Mouse (Mus musculus): ENCODE measurements at regions not wholly inside any gene's neighbourhood (a gene's known extent, or its start where the extent isn't known, plus 50 kb on each side); places are given as distances from the start of the nearest gene placed in this dataset.

GRCm38 (mm10) chr2:124727979-124728378 lies 339.9 kb upstream of the Slc24a5 start:
- Histone ChIP-seq H3K27me3 (ENCODE audit: control insufficient read depth, insufficient read depth, insufficient read length) (peaks cover 5% of the 10 kb centered on the region), H3K79me2 (ENCODE audit: control insufficient read depth, insufficient read depth) (no peaks in the 10 kb centered on the region), H3ac (ENCODE audit: control insufficient read depth, insufficient read length, low read depth) (no peak overlapping the region), H3K4me3 (ENCODE audit: insufficient read depth, poor library complexity, severe bottlenecking) (no peak overlapping the region), H3K36me3 (ENCODE audit: control insufficient read depth, insufficient read depth) (no peaks in the 10 kb centered on the region), H3K79me3 (ENCODE audit: low read depth) (no peaks in the 10 kb centered on the region)
- TF ChIP-seq MYOD1 (IDR thresholded peaks at IDR 0.05; ENCODE audit: control insufficient read depth, insufficient read length, low read depth) (no peak), USF1 (IDR thresholded peaks at IDR 0.05; ENCODE audit: low read depth) (no peak), FOSL1 (IDR thresholded peaks at IDR 0.05; ENCODE audit: insufficient read depth, low read length, poor library complexity, severe bottlenecking) (no peak), CEBPB (IDR thresholded peaks at IDR 0.05; ENCODE audit: low read depth) (no peak), CTCF (IDR thresholded peaks at IDR 0.05; ENCODE audit: control insufficient read depth, insufficient read depth, insufficient read length) (no peak), MYOG (IDR thresholded peaks at IDR 0.05; ENCODE audit: control insufficient read depth, extremely low read depth, insufficient read length) (no peak), MAX (IDR thresholded peaks at IDR 0.05) (no peak)

DNA sequence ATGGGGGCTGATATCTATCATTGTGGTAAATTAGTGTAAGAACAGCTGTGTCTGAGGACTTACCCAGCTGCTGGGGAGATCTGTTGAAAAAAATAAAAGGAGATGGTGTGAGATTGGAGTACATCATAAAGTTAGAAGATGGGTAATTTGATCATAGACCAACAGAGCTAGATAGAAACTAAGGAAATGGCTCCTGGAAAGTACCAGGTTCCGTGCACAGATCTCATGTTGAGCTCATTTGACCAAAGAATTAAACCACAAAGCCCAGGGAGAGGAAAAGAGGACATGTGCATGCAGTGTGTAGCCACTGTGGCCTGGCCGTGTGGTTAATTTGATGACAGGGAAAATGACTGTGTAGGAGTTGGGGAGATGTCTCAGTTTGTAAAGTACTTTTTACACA lies 335.3 kb upstream of the Slc24a5 start:
- no peak overlapping the region for H3ac ChIP-seq (ENCODE audit: control insufficient read depth, insufficient read length, low read depth)
- no peaks in the 10 kb centered on the region for H3K79me2 ChIP-seq (ENCODE audit: control insufficient read depth, insufficient read depth)
- no peaks in the 10 kb centered on the region for H3K36me3 ChIP-seq (ENCODE audit: control insufficient read depth, insufficient read depth)
- peaks cover 5% of the 10 kb centered on the region for H3K27me3 ChIP-seq (ENCODE audit: control insufficient read depth, insufficient read depth, insufficient read length)
- peak; percentile 42 for TF ChIP-seq MYOD1 (IDR thresholded peaks at IDR 0.05; ENCODE audit: control insufficient read depth, insufficient read length, low read depth)
- no peak for TF ChIP-seq MYOG (IDR thresholded peaks at IDR 0.05; ENCODE audit: control insufficient read depth, extremely low read depth, insufficient read length)
- H3K4me3 ChIP-seq (ENCODE audit: insufficient read depth, poor library complexity, severe bottlenecking) = no peak overlapping the region
- no peaks in the 10 kb centered on the region for H3K79me3 ChIP-seq (ENCODE audit: low read depth)

- H3K4me3 ChIP-seq (ENCODE audit: insufficient read depth, poor library complexity, severe bottlenecking) = no peak overlapping the region
- no peaks in the 10 kb centered on the region for H3K79me2 ChIP-seq (ENCODE audit: control insufficient read depth, insufficient read depth)
- no peak overlapping the region for H3ac ChIP-seq (ENCODE audit: control insufficient read depth, insufficient read length, low read depth)
- no peaks in the 10 kb centered on the region for H3K27me3 ChIP-seq (ENCODE audit: control insufficient read depth, insufficient read depth, insufficient read length)
- TF ChIP-seq MAX (IDR thresholded peaks at IDR 0.05) (no peak), MYOG (IDR thresholded peaks at IDR 0.05; ENCODE audit: control insufficient read depth, extremely low read depth, insufficient read length) (no peak), MYOD1 (IDR thresholded peaks at IDR 0.05; ENCODE audit: control insufficient read depth, insufficient read length, low read depth) (no peak), CTCF (IDR thresholded peaks at IDR 0.05; ENCODE audit: control insufficient read depth, insufficient read depth, insufficient read length) (no peak), USF1 (IDR thresholded peaks at IDR 0.05; ENCODE audit: low read depth) (no peak), CEBPB (IDR thresholded peaks at IDR 0.05; ENCODE audit: low read depth) (no peak), FOSL1 (IDR thresholded peaks at IDR 0.05; ENCODE audit: insufficient read depth, low read length, poor library complexity, severe bottlenecking) (no peak)
- no peaks in the 10 kb centered on the region for H3K79me3 ChIP-seq (ENCODE audit: low read depth)
- H3K36me3 ChIP-seq (ENCODE audit: control insufficient read depth, insufficient read depth) = no peaks in the 10 kb centered on the region
Measured at GRCm38 (mm10) chr2:124740848-124741247, 327.1 kb upstream of the Slc24a5 start.

- H3K79me3 ChIP-seq (ENCODE audit: low read depth) = no peaks in the 10 kb centered on the region
- no peak overlapping the region for H3ac ChIP-seq (ENCODE audit: control insufficient read depth, insufficient read length, low read depth)
- no peaks in the 10 kb centered on the region for H3K79me2 ChIP-seq (ENCODE audit: control insufficient read depth, insufficient read depth)
- no peaks in the 10 kb centered on the region for H3K36me3 ChIP-seq (ENCODE audit: control insufficient read depth, insufficient read depth)
- TF ChIP-seq MYOG (IDR thresholded peaks at IDR 0.05; ENCODE audit: control insufficient read depth, extremely low read depth, insufficient read length) (no peak), CTCF (IDR thresholded peaks at IDR 0.05; ENCODE audit: control insufficient read depth, insufficient read depth, insufficient read length) (no peak), MYOD1 (IDR thresholded peaks at IDR 0.05; ENCODE audit: control insufficient read depth, insufficient read length, low read depth) (no peak), CEBPB (IDR thresholded peaks at IDR 0.05; ENCODE audit: low read depth) (no peak), USF1 (IDR thresholded peaks at IDR 0.05; ENCODE audit: low read depth) (no peak), FOSL1 (IDR thresholded peaks at IDR 0.05; ENCODE audit: insufficient read depth, low read length, poor library complexity, severe bottlenecking) (no peak), MAX (IDR thresholded peaks at IDR 0.05) (no peak)
- no peak overlapping the region for H3K4me3 ChIP-seq (ENCODE audit: insufficient read depth, poor library complexity, severe bottlenecking)
- H3K27me3 ChIP-seq (ENCODE audit: control insufficient read depth, insufficient read depth, insufficient read length) = no peaks in the 10 kb centered on the region
Measured at GRCm38 (mm10) chr2:124742964-124743363, 325.0 kb upstream of the Slc24a5 start.

GRCm38 (mm10) chr2:124745045-124745444 lies 322.9 kb upstream of the Slc24a5 start:
- Histone ChIP-seq H3K27me3 (ENCODE audit: control insufficient read depth, insufficient read depth, insufficient read length) (no peaks in the 10 kb centered on the region), H3K36me3 (ENCODE audit: control insufficient read depth, insufficient read depth) (no peaks in the 10 kb centered on the region)
- TF ChIP-seq FOSL1 (IDR thresholded peaks at IDR 0.05; ENCODE audit: insufficient read depth, low read length, poor library complexity, severe bottlenecking) (no peak), CEBPB (IDR thresholded peaks at IDR 0.05; ENCODE audit: low read depth) (no peak), MYOG (IDR thresholded peaks at IDR 0.05; ENCODE audit: control insufficient read depth, extremely low read depth, insufficient read length) (no peak), MAX (IDR thresholded peaks at IDR 0.05) (no peak), MYOD1 (IDR thresholded peaks at IDR 0.05; ENCODE audit: control insufficient read depth, insufficient read length, low read depth) (no peak), CTCF (IDR thresholded peaks at IDR 0.05; ENCODE audit: control insufficient read depth, insufficient read depth, insufficient read length) (no peak), USF1 (IDR thresholded peaks at IDR 0.05; ENCODE audit: low read depth) (no peak)

GRCm38 (mm10) chr2:124747119-124747518 lies 320.8 kb upstream of the Slc24a5 start:
- no peaks in the 10 kb centered on the region for H3K36me3 ChIP-seq (ENCODE audit: control insufficient read depth, insufficient read depth)
- no peaks in the 10 kb centered on the region for H3K27me3 ChIP-seq (ENCODE audit: control insufficient read depth, insufficient read depth, insufficient read length)
- H3K4me3 ChIP-seq (ENCODE audit: insufficient read depth, poor library complexity, severe bottlenecking) = no peak overlapping the region
- no peak for TF ChIP-seq USF1 (IDR thresholded peaks at IDR 0.05; ENCODE audit: low read depth)
- TF ChIP-seq CEBPB (IDR thresholded peaks at IDR 0.05; ENCODE audit: low read depth) = no peak
- TF ChIP-seq FOSL1 (IDR thresholded peaks at IDR 0.05; ENCODE audit: insufficient read depth, low read length, poor library complexity, severe bottlenecking) = no peak
- no peak for TF ChIP-seq MYOG (IDR thresholded peaks at IDR 0.05; ENCODE audit: control insufficient read depth, extremely low read depth, insufficient read length)
- TF ChIP-seq MYOD1 (IDR thresholded peaks at IDR 0.05; ENCODE audit: control insufficient read depth, insufficient read length, low read depth) = no peak
- H3ac ChIP-seq (ENCODE audit: control insufficient read depth, insufficient read length, low read depth) = no peak overlapping the region
- H3K79me2 ChIP-seq (ENCODE audit: control insufficient read depth, insufficient read depth) = no peaks in the 10 kb centered on the region
- no peaks in the 10 kb centered on the region for H3K79me3 ChIP-seq (ENCODE audit: low read depth)

More at GRCm38 (mm10) chr2:124745045-124745444, 322.9 kb upstream of the Slc24a5 start:
- no peaks in the 10 kb centered on the region for H3K79me3 ChIP-seq (ENCODE audit: low read depth)
- no peak overlapping the region for H3ac ChIP-seq (ENCODE audit: control insufficient read depth, insufficient read length, low read depth)
- no peak overlapping the region for H3K4me3 ChIP-seq (ENCODE audit: insufficient read depth, poor library complexity, severe bottlenecking)
- no peaks in the 10 kb centered on the region for H3K79me2 ChIP-seq (ENCODE audit: control insufficient read depth, insufficient read depth)
